Mouse (Mus musculus) forebrain, embryonic 10.5 days (tissue): ENCODE results near the gene Wwtr1. TPM values are rescaled to one million over a fixed set of nuclear protein-coding genes. Genes with fewer than 3 reads are reported as not detected.

Experiments used
- DNase-seq: peaks from one replicate; pipeline ENCODE4 v3.0.0-alpha.2; 2017; ENCODE audit warnings: low spot score; ENCODE audit errors: extremely low spot score
- H3K27ac ChIP-seq: fragments of 300-500 bp; sonication (generic); 2 replicates; pipeline ENCODE4 v1.5.1; 2016; ENCODE audit warnings: mild to moderate bottlenecking
- H3K27me3 ChIP-seq: fragments of 300-500 bp; sonication (generic); 2 replicates; pipeline ENCODE4 v1.6.1; 2016; ENCODE audit warnings: mild to moderate bottlenecking; ENCODE audit not compliant: poor library complexity, severe bottlenecking
- H3K36me3 ChIP-seq: fragments of 300-500 bp; sonication (generic); replicated peaks from 2 replicates; pipeline ENCODE4 v1.6.1; 2016; ENCODE audit warnings: mild to moderate bottlenecking, moderate library complexity
- H3K4me1 ChIP-seq: fragments of 300-500 bp; sonication (generic); 2 replicates; pipeline ENCODE4 v1.6.1; 2016
- H3K4me3 ChIP-seq: fragments of 300-500 bp; sonication (generic); 2 replicates; pipeline ENCODE4 v1.5.1; 2016; ENCODE audit warnings: mild to moderate bottlenecking, moderate library complexity
- H3K9me3 ChIP-seq: fragments of 300-500 bp; sonication (generic); 2 replicates; pipeline ENCODE4 v1.6.1; 2016; ENCODE audit warnings: mild to moderate bottlenecking, moderate library complexity
- WGBS: fragments of 180-500 bp; shearing (Covaris S2); methylation state at CpG from one replicate; pipeline ENCODE4 v1.1.7; 2016; 5-methylcytosine and 5-hydroxymethylcytosine counted together
- microRNA-seq: library from miRNA; unstranded; fragments of <30 nt; microRNA quantifications from one replicate; pipeline ENCODE4, GENCODE M21; 2017
- polyA plus RNA-seq: library from polyadenylated mRNA; unstranded; fragments of >200 nt; fragmentation: Nextera tagmentation; extraction: Ambion mirVana; gene quantifications from 2 replicates; pipeline ENCODE4 v1.2.1, GENCODE M21; 2016

Wwtr1 gene
- polyA plus RNA-seq, 1 experiment from 2014 or later: 11.3 TPM

DNA sequence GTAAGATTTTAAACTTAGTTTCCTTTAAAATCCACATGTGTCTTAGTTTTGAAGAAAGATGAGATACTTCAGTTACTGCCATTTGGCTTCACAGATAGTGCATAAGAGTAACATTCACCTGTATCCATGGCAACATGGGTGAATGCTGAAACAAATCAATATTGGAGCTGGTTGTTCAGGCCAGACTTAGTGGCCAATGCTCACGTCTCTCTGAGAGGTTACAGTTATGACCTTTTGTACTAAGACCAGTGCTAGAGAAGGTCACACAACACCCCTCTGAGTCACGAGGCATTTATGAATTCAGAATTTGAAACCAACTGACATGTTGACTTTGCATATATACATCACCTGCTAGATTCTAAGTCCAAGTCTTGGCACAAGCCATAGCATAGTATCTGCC is 155.5 kb downstream of the Wwtr1 start:
- H3K9me3 ChIP-seq: no peaks in the 10 kb centered on the region
- H3K36me3 ChIP-seq: no peaks in the 10 kb centered on the region
- no peak overlapping the region for H3K4me3 ChIP-seq
- no peaks in the 10 kb centered on the region for H3K27me3 ChIP-seq
- WGBS: 83% methylated on average over 2 of the region's 2 CpGs
- no peak overlapping the region for H3K27ac ChIP-seq
- DNase-seq: no peak
- no peaks in the 10 kb centered on the region for H3K4me1 ChIP-seq

DNA sequence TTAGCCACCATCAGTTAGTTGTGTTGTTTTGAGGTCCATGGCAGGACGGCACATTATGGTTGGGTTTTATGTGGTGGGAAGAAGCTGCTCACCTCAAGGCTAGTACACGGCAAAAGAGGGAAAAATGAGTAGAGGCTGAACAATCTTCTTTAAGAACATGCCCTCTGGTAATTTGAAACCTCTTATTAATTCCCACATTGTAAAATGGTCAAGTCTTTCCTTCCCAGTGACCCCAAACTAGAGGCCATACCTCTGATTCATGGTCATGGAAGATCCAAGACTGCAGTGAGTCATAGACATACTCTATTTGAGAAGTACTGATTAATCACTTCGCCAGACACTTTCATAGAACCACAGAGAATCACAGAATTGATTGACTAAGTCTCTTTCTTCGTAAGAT is 164.2 kb downstream of the Wwtr1 start:
- WGBS: 84% methylated on average over 4 of the region's 4 CpGs
- no peaks in the 10 kb centered on the region for H3K9me3 ChIP-seq
- no peak overlapping the region for H3K4me3 ChIP-seq
- DNase-seq: no peak
- H3K27me3 ChIP-seq: no peaks in the 10 kb centered on the region
- no peak overlapping the region for H3K27ac ChIP-seq
- H3K36me3 ChIP-seq: no peaks in the 10 kb centered on the region
- no peaks in the 10 kb centered on the region for H3K4me1 ChIP-seq

Small RNA genes within 50 kb of the gene (microRNA-seq; reads per million reads assigned to microRNA genes)
- gene Mir6377: not detected

Other genes starting within 250 kb of the Wwtr1 start
- not detected in 2 replicates for gene Tm4sf4, start 150.6 kb downstream of the Wwtr1 start, polyA plus RNA-seq
- gene Commd2, start 75.8 kb upstream of the Wwtr1 start, polyA plus RNA-seq: 93.2 and 94.9 TPM in 2 replicates
- 0.12 and 0.16 TPM in 2 replicates for gene Ankub1, start 116.9 kb upstream of the Wwtr1 start, polyA plus RNA-seq
- gene Rnf13, start 160.2 kb upstream of the Wwtr1 start, polyA plus RNA-seq: 39.0 and 42.8 TPM in 2 replicates